In genomic region chr7:96213741-96214140, GRCm38 (mm10) we compare ENCODE assay signal across 9 mouse cellular contexts. TPM values are rescaled to one million over a fixed set of nuclear protein-coding genes. Genes with fewer than 3 reads are reported as not detected.
DNase-seq lines count a peak whose midpoint lies in the region; ATAC-seq lines count a peak whose summit lies in the region.
"Had no signal": no experiment of that assay in that cellular context is flagged by ENCODE, and none has a peak within 500 bp of the region (broad histone marks: within the 10 kb centered on the region; RNA-seq: fewer than 3 reads in every experiment).

No protein-coding gene starts in this region.

- H3K36me3 ChIP-seq in liver, embryonic 16.5 days (ENCODE audit: control insufficient read depth, insufficient read depth): no peaks in the 10 kb centered on the region

- H3K27ac ChIP-seq in liver, embryonic 16.5 days (ENCODE audit: low read length): no peak overlapping the region

- no peaks in the 10 kb centered on the region for H3K9me3 ChIP-seq in liver, embryonic 16.5 days (replicated peaks; ENCODE audit: control insufficient read depth, low read length)

- WGBS in liver, embryonic 16.5 days (ENCODE audit: insufficient replicate concordance): 13% methylated on average over 9 of the region's 10 CpGs

- peak overlapping the region; percentile 61; the same call in 1 of the 2 replicates for H3K4me2 ChIP-seq in liver, embryonic 16.5 days (ENCODE audit: low read depth, low read length)

- ATAC-seq in liver, embryonic 16.5 days (ENCODE audit: low read depth): no peak

- DNase-seq in embryo, embryonic 10.5 days (ENCODE audit: low spot score): peak; percentile 46
- no peak for DNase-seq in embryo, embryonic 9.5 days (ENCODE audit: extremely low spot score)
- DNase-seq in retina, postnatal 1 day: peak; percentile 39
- DNase-seq in retina, embryonic 14.5 days (ENCODE audit: low spot score): no peak
- DNase-seq in cerebellum, postnatal 25 days: no peak
- DNase-seq in layer of hippocampus, postnatal 10 days (ENCODE audit: low spot score in 2 of 2): no peak
- no peak for DNase-seq in spleen, postnatal 36 days (ENCODE audit: low spot score in 2 of 2)
- DNase-seq: layer of hippocampus, adult 9-11 months had no signal

- H3K9ac ChIP-seq in liver, embryonic 16.5 days (ENCODE audit: low read depth, low read length): no peak overlapping the region

- H3K4me3 ChIP-seq in liver, embryonic 16.5 days (ENCODE audit: low read depth, low read length): no peak overlapping the region

- H3K4me1 ChIP-seq in liver, embryonic 16.5 days (ENCODE audit: control insufficient read depth, low read depth, low read length): peaks cover 3% of the 10 kb centered on the region

- H3K27me3 ChIP-seq in liver, embryonic 16.5 days (ENCODE audit: control insufficient read depth, insufficient read depth, low read depth, low read length): peaks cover 57% of the 10 kb centered on the region

RNA-seq across cellular contexts. Expression of gene Tenm4, which starts 42.7 kb away (rescaled TPM):
- 1.8 and 2.4 TPM in 2 replicates for polyA plus RNA-seq in liver, embryonic 16.5 days (2015; fragmentation: Nextera tagmentation; extraction: Ambion mirVana)
- total RNA-seq in layer of hippocampus, postnatal 10 days (2021): 100 to 1,000 TPM; 130 to 149 TPM

Comparison
In these comparisons a context has a peak if more than half of its experiments do, and no peak if none do; other contexts are left out.
1. DNase-seq: peak in embryo, embryonic 10.5 days (single experiment) and retina, postnatal 1 day (single experiment); none in embryo, embryonic 9.5 days (single experiment), retina, embryonic 14.5 days (single experiment), cerebellum, postnatal 25 days (0 of 2), layer of hippocampus, postnatal 10 days (0 of 2) and spleen, postnatal 36 days (0 of 2).